Mouse (Mus musculus) heart, embryonic 14.5 days (tissue): ENCODE results near the gene Slc39a3. TPM values are rescaled to one million over a fixed set of nuclear protein-coding genes. Genes with fewer than 3 reads are reported as not detected.
"Not testable (repeated sequence)": the region's sequence is repeated elsewhere in the genome, so short reads cannot be mapped to it uniquely, and the experiment has no call there.

ENCODE experiments used
- ATAC-seq: fragments of 200-750 bp; cut with Nextera tagmentation; 2 replicates; pipeline ENCODE4 v1.8.0; 2017; ENCODE audit warnings: low read depth, moderate TSS enrichment; ENCODE audit not compliant: insufficient number of reproducible peaks, insufficient read depth, low FRiP score
- H3K27ac ChIP-seq, 2 experiments: fragments of 200-500 bp in 1 of 2; fragments of 300-500 bp in 1 of 2; sonication (generic) in 1 of 2; replicated peaks in 1 of 2; 2 replicates each; pipeline ENCODE4 v1.5.1; 2012 to 2014; ENCODE audit warnings: low read depth in 2 of 2, low read length in 2 of 2, control low read depth in 1 of 2, mild to moderate bottlenecking in 1 of 2, mixed read lengths in 1 of 2; ENCODE audit not compliant: control insufficient read depth in 1 of 2, insufficient read depth in 1 of 2
- H3K27me3 ChIP-seq: fragments of 300-500 bp; sonication (generic); 2 replicates; pipeline ENCODE4 v1.6.1; 2014; ENCODE audit warnings: mild to moderate bottlenecking, low read length, control low read depth; ENCODE audit not compliant: control insufficient read depth, insufficient read depth
- H3K36me3 ChIP-seq: fragments of 300-500 bp; sonication (generic); 2 replicates; pipeline ENCODE4 v1.6.1; 2014; ENCODE audit warnings: mild to moderate bottlenecking, control low read depth, low read length, mixed read lengths; ENCODE audit not compliant: control insufficient read depth, insufficient read depth
- H3K4me1 ChIP-seq, 2 experiments: fragments of 200-500 bp in 1 of 2; fragments of 300-500 bp in 1 of 2; sonication (generic) in 1 of 2; 2 replicates each; pipeline ENCODE4 v1.6.1; 2012 to 2014; ENCODE audit warnings: low read length in 2 of 2, control low read depth in 1 of 2, mixed read lengths in 1 of 2; ENCODE audit not compliant: control insufficient read depth in 2 of 2, insufficient read depth in 2 of 2
- H3K4me2 ChIP-seq: fragments of 300-500 bp; sonication (generic); 2 replicates; pipeline ENCODE4 v1.6.1; 2014; ENCODE audit warnings: mild to moderate bottlenecking, low read length
- H3K4me3 ChIP-seq, 2 experiments: fragments of 200-500 bp in 1 of 2; fragments of 300-500 bp in 1 of 2; sonication (generic) in 1 of 2; 2 replicates each; pipeline ENCODE4 v1.5.1; 2012 to 2014; ENCODE audit warnings: low read length in 2 of 2, mild to moderate bottlenecking in 2 of 2, control low read depth in 1 of 2, low read depth in 1 of 2, moderate library complexity in 1 of 2; ENCODE audit not compliant: control insufficient read depth in 1 of 2, insufficient read depth in 1 of 2
- H3K9ac ChIP-seq: fragments of 300-500 bp; sonication (generic); 2 replicates; pipeline ENCODE4 v1.6.1; 2014; ENCODE audit warnings: mild to moderate bottlenecking, low read length
- H3K9me3 ChIP-seq: fragments of 300-500 bp; sonication (generic); 2 replicates; pipeline ENCODE4 v1.6.1; 2016; ENCODE audit warnings: low read length, control low read depth; ENCODE audit not compliant: control insufficient read depth
- WGBS: fragments of 180-500 bp; shearing (Covaris S2); extraction: QIAGEN DNeasy Blood & Tissue Kit; methylation state at CpG from one replicate; pipeline ENCODE4 v1.1.7; 2014; 5-methylcytosine and 5-hydroxymethylcytosine counted together
- polyA plus RNA-seq: library from polyadenylated mRNA; unstranded; fragments of >200 nt; fragmentation: Nextera tagmentation; extraction: Ambion mirVana; gene quantifications from 2 replicates; pipeline ENCODE4 v1.2.1, GENCODE M21; 2014

Slc39a3 gene
- polyA plus RNA-seq, 1 experiment from 2014 or later = 5.2 TPM

- Histone ChIP-seq H3K27me3 (peaks cover 19% of the 10 kb centered on the region), H3K36me3 (no peaks in the 10 kb centered on the region), H3K4me2 (peak overlapping the region; percentile 47), H3K4me1 (peaks cover 0 to 2% of the 10 kb centered on the region in 2 experiments; a peak in 2 of 4 replicates), H3K9me3 (no peaks in the 10 kb centered on the region), H3K4me3 (no peak overlapping the region), H3K9ac (no peak overlapping the region), H3K27ac (no peak overlapping the region)
- no peak for ATAC-seq
- 8% methylated on average over 21 of the region's 21 CpGs for WGBS
These were observed 42.1 kb downstream of the Slc39a3 start for GRCm38 (mm10) chr10:80995091-80995632.

- H3K9ac ChIP-seq = no peak overlapping the region
- ATAC-seq = no peak
These were observed 42.6 kb downstream of the Slc39a3 start for GRCm38 (mm10) chr10:80994621-80995020.

GRCm38 (mm10) chr10:80993276-80993675 is 44.0 kb downstream of the Slc39a3 start:
- no peak overlapping the region for H3K9ac ChIP-seq
- ATAC-seq = no peak
- peaks cover 0 to 2% of the 10 kb centered on the region in 2 experiments; a peak in 1 of 4 replicates for H3K4me1 ChIP-seq
- no peak overlapping the region for H3K4me3 ChIP-seq
- H3K9me3 ChIP-seq = no peaks in the 10 kb centered on the region
- no peak overlapping the region for H3K27ac ChIP-seq
- H3K36me3 ChIP-seq = no peaks in the 10 kb centered on the region
- H3K27me3 ChIP-seq = peaks cover 15% of the 10 kb centered on the region
- no peak overlapping the region for H3K4me2 ChIP-seq
- 58% methylated on average over 5 of the region's 5 CpGs for WGBS

More at GRCm38 (mm10) chr10:80994621-80995020, 42.6 kb downstream of the Slc39a3 start:
- H3K27ac ChIP-seq = no peak overlapping the region
- WGBS = 38% methylated on average over 4 of the region's 4 CpGs
- H3K4me3 ChIP-seq = no peak overlapping the region
- peaks cover 0 to 2% of the 10 kb centered on the region in 2 experiments; a peak in 1 of 4 replicates for H3K4me1 ChIP-seq
- no peaks in the 10 kb centered on the region for H3K9me3 ChIP-seq
- H3K4me2 ChIP-seq = no peak overlapping the region
- peaks cover 19% of the 10 kb centered on the region for H3K27me3 ChIP-seq
- no peaks in the 10 kb centered on the region for H3K36me3 ChIP-seq

- Histone ChIP-seq H3K27me3 (peaks cover 2% of the 10 kb centered on the region; the same call in 1 of the 2 replicates), H3K4me1 (peaks cover 7 to 9% of the 10 kb centered on the region in 2 experiments; a peak in 3 of 4 replicates), H3K36me3 (no peaks in the 10 kb centered on the region), H3K4me3 (no peak overlapping the region), H3K9ac (no peak overlapping the region), H3K9me3 (no peaks in the 10 kb centered on the region), H3K4me2 (no peak overlapping the region), H3K27ac (no peak overlapping the region)
- WGBS = 88% methylated on average over 1 of the region's 1 CpGs
- no peak for ATAC-seq
These were observed 45.3 kb downstream of the Slc39a3 start for GRCm38 (mm10) chr10:80991945-80992344.

GRCm38 (mm10) chr10:80991007-80991406 is 46.2 kb downstream of the Slc39a3 start:
- Histone ChIP-seq H3K9ac (no peak overlapping the region), H3K9me3 (no peaks in the 10 kb centered on the region), H3K4me1 (peaks cover 11 to 13% of the 10 kb centered on the region in 2 experiments), H3K27me3 (no peaks in the 10 kb centered on the region; the same call in 1 of the 2 replicates), H3K4me2 (no peak overlapping the region), H3K27ac (no peak overlapping the region), H3K4me3 (no peak overlapping the region), H3K36me3 (no peaks in the 10 kb centered on the region)
- ATAC-seq = no peak
- 17% methylated on average over 3 of the region's 3 CpGs for WGBS

GRCm38 (mm10) chr10:80990406-80990805 is 46.8 kb downstream of the Slc39a3 start:
- WGBS = 72% methylated on average over 7 of the region's 7 CpGs
- no peak for ATAC-seq
- peaks cover 3% of the 10 kb centered on the region; the same call in 1 of the 2 replicates for H3K27me3 ChIP-seq

GRCm38 (mm10) chr10:80989854-80990253 is 47.4 kb downstream of the Slc39a3 start:
- H3K4me3 ChIP-seq, H3K27me3 ChIP-seq, H3K9ac ChIP-seq, H3K27ac ChIP-seq, H3K4me2 ChIP-seq, H3K9me3 ChIP-seq, ATAC-seq, H3K36me3 ChIP-seq: not testable (repeated sequence)
- peaks cover 19 to 23% of the 10 kb centered on the region in 2 experiments for H3K4me1 ChIP-seq
- WGBS = 49% methylated on average over 4 of the region's 4 CpGs

More at GRCm38 (mm10) chr10:80990406-80990805, 46.8 kb downstream of the Slc39a3 start:
- Histone ChIP-seq H3K27ac (no peak overlapping the region), H3K36me3 (no peaks in the 10 kb centered on the region), H3K9me3 (no peaks in the 10 kb centered on the region), H3K4me1 (peaks cover 17 to 19% of the 10 kb centered on the region in 2 experiments), H3K4me2 (no peak overlapping the region), H3K9ac (no peak overlapping the region), H3K4me3 (no peak overlapping the region)

- no peak for ATAC-seq
- 57% methylated on average over 6 of the region's 6 CpGs for WGBS
- Histone ChIP-seq H3K9me3 (no peaks in the 10 kb centered on the region), H3K4me2 (no peak overlapping the region), H3K27me3 (peaks cover 10% of the 10 kb centered on the region; the same call in 1 of the 2 replicates), H3K4me3 (no peak overlapping the region), H3K4me1 (peaks cover 18 to 23% of the 10 kb centered on the region in 2 experiments), H3K27ac (no peak overlapping the region), H3K36me3 (no peaks in the 10 kb centered on the region), H3K9ac (no peak overlapping the region)
These were observed 47.8 kb downstream of the Slc39a3 start for GRCm38 (mm10) chr10:80989446-80989845.
